Mouse (Mus musculus) spleen, adult 2 months (tissue): Measurements from ENCODE around the gene Prrx1.

Experiments used
- CTCF ChIP-seq: fragments of 200-500 bp; IDR thresholded peaks from 2 replicates; pipeline ENCODE4 v1.5.1; 2011; ENCODE audit warnings: mild to moderate bottlenecking, inconsistent platforms; ENCODE audit not compliant: insufficient read depth, insufficient read length, insufficient replicate concordance; ENCODE audit errors: extremely low read depth
- POLR2A ChIP-seq: fragments of 200-500 bp; IDR thresholded peaks from 2 replicates; pipeline ENCODE4 v1.6.1; 2011; ENCODE audit warnings: low read depth, low read length, inconsistent platforms

DNA sequence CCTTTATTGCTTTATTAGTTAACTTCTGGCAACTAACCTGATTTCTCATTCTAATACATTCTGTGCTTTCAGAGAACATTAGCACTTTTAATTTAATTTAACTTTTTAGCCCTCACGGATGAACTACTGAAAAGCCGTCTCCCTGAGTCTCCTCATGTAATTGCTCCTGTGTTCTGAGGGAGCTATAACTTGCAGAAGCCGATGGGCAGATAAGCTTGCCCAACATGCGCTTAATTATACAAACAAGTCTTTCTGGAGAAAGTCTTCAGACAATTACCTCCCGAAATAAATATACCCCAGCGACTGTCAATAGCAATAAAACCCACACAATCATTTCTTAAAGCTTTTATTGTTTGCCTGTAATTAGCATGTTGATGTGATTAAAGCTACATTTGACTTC, 44.2 kb upstream of the Prrx1 start:
- TF ChIP-seq CTCF (no peak), POLR2A (no peak)
